Mouse (Mus musculus): ENCODE data around the gene Dclk1. TPM values are rescaled to one million over a fixed set of nuclear protein-coding genes. Genes with fewer than 3 reads are reported as not detected.

Gene Dclk1
- polyA plus RNA-seq, 1 experiment from 2014 or later, result 14.2 TPM

- Histone ChIP-seq H3K4me3 (ENCODE audit: low read depth, low read length) (no peak overlapping the region), H3K9ac (ENCODE audit: low read length) (no peak overlapping the region), H3K27ac (ENCODE audit: low read depth) (no peak overlapping the region), H3K4me2 (ENCODE audit: low read length) (no peak overlapping the region), H3K36me3 (ENCODE audit: control insufficient read depth, insufficient read depth, low read length) (no peaks in the 10 kb centered on the region), H3K27me3 (replicated peaks; ENCODE audit: control insufficient read depth, insufficient read depth, low read length) (no peaks in the 10 kb centered on the region), H3K4me1 (replicated peaks; ENCODE audit: control insufficient read depth, insufficient read depth, low read length) (no peaks in the 10 kb centered on the region), H3K9me3 (ENCODE audit: control insufficient read depth, low read length) (no peaks in the 10 kb centered on the region)
- DNase-seq (ENCODE audit: low spot score) (no peak), ATAC-seq (replicated peaks; ENCODE audit: low FRiP score, low TSS enrichment, low read depth) (no peak)
- 35% methylated on average over 1 of the region's 1 CpGs for WGBS
These were observed 81.9 kb downstream of the Dclk1 start for GRCm38 (mm10) chr3:55324029-55324428.

GRCm38 (mm10) chr3:55330496-55330895 lies 88.3 kb downstream of the Dclk1 start:
- Histone ChIP-seq H3K9me3 (ENCODE audit: control insufficient read depth, low read length) (no peaks in the 10 kb centered on the region), H3K4me2 (ENCODE audit: low read length) (no peak overlapping the region), H3K9ac (ENCODE audit: low read length) (no peak overlapping the region), H3K4me3 (ENCODE audit: low read depth, low read length) (no peak overlapping the region), H3K4me1 (replicated peaks; ENCODE audit: control insufficient read depth, insufficient read depth, low read length) (no peaks in the 10 kb centered on the region), H3K27me3 (replicated peaks; ENCODE audit: control insufficient read depth, insufficient read depth, low read length) (no peaks in the 10 kb centered on the region), H3K27ac (ENCODE audit: low read depth) (no peak overlapping the region), H3K36me3 (ENCODE audit: control insufficient read depth, insufficient read depth, low read length) (no peaks in the 10 kb centered on the region)
- ATAC-seq (replicated peaks; ENCODE audit: low FRiP score, low TSS enrichment, low read depth) (no peak), DNase-seq (ENCODE audit: low spot score) (peak; percentile 29)
- WGBS, result 90% methylated on average over 4 of the region's 4 CpGs

- Histone ChIP-seq H3K9ac (ENCODE audit: low read length) (no peak overlapping the region), H3K4me1 (replicated peaks; ENCODE audit: control insufficient read depth, insufficient read depth, low read length) (no peaks in the 10 kb centered on the region), H3K36me3 (ENCODE audit: control insufficient read depth, insufficient read depth, low read length) (no peaks in the 10 kb centered on the region), H3K27me3 (replicated peaks; ENCODE audit: control insufficient read depth, insufficient read depth, low read length) (no peaks in the 10 kb centered on the region), H3K27ac (ENCODE audit: low read depth) (no peak overlapping the region), H3K9me3 (ENCODE audit: control insufficient read depth, low read length) (no peaks in the 10 kb centered on the region), H3K4me2 (ENCODE audit: low read length) (no peak overlapping the region), H3K4me3 (ENCODE audit: low read depth, low read length) (no peak overlapping the region)
- DNase-seq (ENCODE audit: low spot score), result peak; percentile 16
- ATAC-seq (replicated peaks; ENCODE audit: low FRiP score, low TSS enrichment, low read depth), result no peak
These were observed 89.5 kb downstream of the Dclk1 start for GRCm38 (mm10) chr3:55331694-55332093.

- Histone ChIP-seq H3K27ac (ENCODE audit: low read depth) (no peak overlapping the region), H3K36me3 (ENCODE audit: control insufficient read depth, insufficient read depth, low read length) (no peaks in the 10 kb centered on the region), H3K9ac (ENCODE audit: low read length) (no peak overlapping the region), H3K4me1 (replicated peaks; ENCODE audit: control insufficient read depth, insufficient read depth, low read length) (no peaks in the 10 kb centered on the region), H3K4me3 (ENCODE audit: low read depth, low read length) (no peak overlapping the region), H3K27me3 (replicated peaks; ENCODE audit: control insufficient read depth, insufficient read depth, low read length) (no peaks in the 10 kb centered on the region), H3K9me3 (ENCODE audit: control insufficient read depth, low read length) (no peaks in the 10 kb centered on the region), H3K4me2 (ENCODE audit: low read length) (no peak overlapping the region)
- DNase-seq (ENCODE audit: low spot score) (no peak), ATAC-seq (replicated peaks; ENCODE audit: low FRiP score, low TSS enrichment, low read depth) (no peak)
- WGBS, result 81% methylated on average over 3 of the region's 3 CpGs
These were observed 91.3 kb downstream of the Dclk1 start for GRCm38 (mm10) chr3:55333511-55333910.

GRCm38 (mm10) chr3:55336895-55337294 lies 94.7 kb downstream of the Dclk1 start:
- Histone ChIP-seq H3K4me3 (ENCODE audit: low read depth, low read length) (no peak overlapping the region), H3K36me3 (ENCODE audit: control insufficient read depth, insufficient read depth, low read length) (no peaks in the 10 kb centered on the region), H3K27ac (ENCODE audit: low read depth) (no peak overlapping the region), H3K9me3 (ENCODE audit: control insufficient read depth, low read length) (no peaks in the 10 kb centered on the region), H3K9ac (ENCODE audit: low read length) (no peak overlapping the region), H3K27me3 (replicated peaks; ENCODE audit: control insufficient read depth, insufficient read depth, low read length) (no peaks in the 10 kb centered on the region), H3K4me1 (replicated peaks; ENCODE audit: control insufficient read depth, insufficient read depth, low read length) (no peaks in the 10 kb centered on the region), H3K4me2 (ENCODE audit: low read length) (no peak overlapping the region)
- DNase-seq (ENCODE audit: low spot score) (peak; percentile 47), ATAC-seq (replicated peaks; ENCODE audit: low FRiP score, low TSS enrichment, low read depth) (no peak)
- WGBS, result 54% methylated on average over 11 of the region's 11 CpGs

GRCm38 (mm10) chr3:55337671-55338070 lies 95.5 kb downstream of the Dclk1 start:
- no peak for ATAC-seq (replicated peaks; ENCODE audit: low FRiP score, low TSS enrichment, low read depth)
- no peaks in the 10 kb centered on the region for H3K27me3 ChIP-seq (replicated peaks; ENCODE audit: control insufficient read depth, insufficient read depth, low read length)
- no peak overlapping the region for H3K27ac ChIP-seq (ENCODE audit: low read depth)
- no peaks in the 10 kb centered on the region for H3K9me3 ChIP-seq (ENCODE audit: control insufficient read depth, low read length)
- H3K36me3 ChIP-seq (ENCODE audit: control insufficient read depth, insufficient read depth, low read length), result no peaks in the 10 kb centered on the region
- peak; percentile 33 for DNase-seq (ENCODE audit: low spot score)
- H3K4me3 ChIP-seq (ENCODE audit: low read depth, low read length), result no peak overlapping the region
- no peaks in the 10 kb centered on the region for H3K4me1 ChIP-seq (replicated peaks; ENCODE audit: control insufficient read depth, insufficient read depth, low read length)
- no peak overlapping the region for H3K9ac ChIP-seq (ENCODE audit: low read length)
- 84% methylated on average over 7 of the region's 7 CpGs for WGBS
- no peak overlapping the region for H3K4me2 ChIP-seq (ENCODE audit: low read length)

GRCm38 (mm10) chr3:55342445-55342844 lies 100.3 kb downstream of the Dclk1 start:
- no peaks in the 10 kb centered on the region for H3K36me3 ChIP-seq (ENCODE audit: control insufficient read depth, insufficient read depth, low read length)
- no peak overlapping the region for H3K4me2 ChIP-seq (ENCODE audit: low read length)
- DNase-seq (ENCODE audit: low spot score) (no peak), ATAC-seq (replicated peaks; ENCODE audit: low FRiP score, low TSS enrichment, low read depth) (no peak)
- 81% methylated on average over 4 of the region's 4 CpGs for WGBS
- no peak overlapping the region for H3K4me3 ChIP-seq (ENCODE audit: low read depth, low read length)
- H3K4me1 ChIP-seq (replicated peaks; ENCODE audit: control insufficient read depth, insufficient read depth, low read length), result no peaks in the 10 kb centered on the region; the same call in 1 of the 2 replicates
- no peak overlapping the region for H3K27ac ChIP-seq (ENCODE audit: low read depth)
- H3K9me3 ChIP-seq (ENCODE audit: control insufficient read depth, low read length), result no peaks in the 10 kb centered on the region
- no peak overlapping the region for H3K9ac ChIP-seq (ENCODE audit: low read length)
- no peaks in the 10 kb centered on the region for H3K27me3 ChIP-seq (replicated peaks; ENCODE audit: control insufficient read depth, insufficient read depth, low read length)

- Histone ChIP-seq H3K36me3 (ENCODE audit: control insufficient read depth, insufficient read depth, low read length) (no peaks in the 10 kb centered on the region), H3K9ac (ENCODE audit: low read length) (no peak overlapping the region), H3K27ac (ENCODE audit: low read depth) (no peak overlapping the region), H3K4me3 (ENCODE audit: low read depth, low read length) (no peak overlapping the region), H3K9me3 (ENCODE audit: control insufficient read depth, low read length) (no peaks in the 10 kb centered on the region), H3K4me1 (replicated peaks; ENCODE audit: control insufficient read depth, insufficient read depth, low read length) (no peaks in the 10 kb centered on the region; the same call in 1 of the 2 replicates), H3K27me3 (replicated peaks; ENCODE audit: control insufficient read depth, insufficient read depth, low read length) (no peaks in the 10 kb centered on the region), H3K4me2 (ENCODE audit: low read length) (no peak overlapping the region)
- peak; percentile 52 for DNase-seq (ENCODE audit: low spot score)
- 26% methylated on average over 16 of the region's 16 CpGs for WGBS
- no peak for ATAC-seq (replicated peaks; ENCODE audit: low FRiP score, low TSS enrichment, low read depth)
These were observed 105.3 kb downstream of the Dclk1 start for GRCm38 (mm10) chr3:55347371-55348025.

- H3K4me2 ChIP-seq (ENCODE audit: low read length), result no peak overlapping the region
- no peaks in the 10 kb centered on the region for H3K27me3 ChIP-seq (replicated peaks; ENCODE audit: control insufficient read depth, insufficient read depth, low read length)
- no peaks in the 10 kb centered on the region; the same call in 1 of the 2 replicates for H3K4me1 ChIP-seq (replicated peaks; ENCODE audit: control insufficient read depth, insufficient read depth, low read length)
- DNase-seq (ENCODE audit: low spot score), result no peak
- no peak overlapping the region for H3K27ac ChIP-seq (ENCODE audit: low read depth)
- no peaks in the 10 kb centered on the region for H3K36me3 ChIP-seq (ENCODE audit: control insufficient read depth, insufficient read depth, low read length)
- H3K9me3 ChIP-seq (ENCODE audit: control insufficient read depth, low read length), result no peaks in the 10 kb centered on the region
- WGBS, result 90% methylated on average over 5 of the region's 5 CpGs
- H3K9ac ChIP-seq (ENCODE audit: low read length), result no peak overlapping the region
- no peak overlapping the region for H3K4me3 ChIP-seq (ENCODE audit: low read depth, low read length)
- no peak for ATAC-seq (replicated peaks; ENCODE audit: low FRiP score, low TSS enrichment, low read depth)
These were observed 105.8 kb downstream of the Dclk1 start for GRCm38 (mm10) chr3:55348026-55348390.
